Mouse (Mus musculus) CH12.LX (cell line): ENCODE data around the gene Tshz2. TPM values are rescaled to one million over a fixed set of nuclear protein-coding genes. Genes with fewer than 3 reads are reported as not detected.

Experiments
- DNase-seq: peaks from one replicate; pipeline ENCODE4 v3.0.0-alpha.2; 2013; ENCODE audit errors: extremely low read depth
- H3K27ac ChIP-seq: 2 replicates; pipeline ENCODE4 v1.5.1; 2012; ENCODE audit warnings: low read depth, mild to moderate bottlenecking, control low read depth, moderate library complexity; ENCODE audit not compliant: insufficient read depth
- H3K27me3 ChIP-seq: replicated peaks from 2 replicates; pipeline ENCODE3; 2012; ENCODE audit warnings: inconsistent platforms
- H3K36me3 ChIP-seq, 2 experiments: replicated peaks in 1 of 2; 2 replicates each; pipeline versions ENCODE3 to v1.6.1; 2012; ENCODE audit warnings: inconsistent platforms in 1 of 2, low read length in 1 of 2, mild to moderate bottlenecking in 1 of 2, mixed read lengths in 1 of 2, moderate library complexity in 1 of 2; ENCODE audit not compliant: control insufficient read depth in 1 of 2, insufficient read depth in 1 of 2
- H3K4me1 ChIP-seq, 2 experiments: 2 replicates each; pipeline ENCODE4 v1.6.1; 2012; ENCODE audit warnings: inconsistent platforms in 1 of 2, moderate library complexity in 1 of 2; ENCODE audit not compliant: insufficient read depth in 2 of 2, control insufficient read depth in 1 of 2
- H3K4me2 ChIP-seq: 2 replicates; pipeline ENCODE4 v1.6.1; 2012; ENCODE audit warnings: low read depth, mild to moderate bottlenecking, control low read depth; ENCODE audit not compliant: poor library complexity, insufficient read depth, severe bottlenecking
- H3K4me3 ChIP-seq, 3 experiments: fragments of 150-350 bp in 1 of 3; sonication (generic) in 1 of 3; replicated peaks in 1 of 3; 2 replicates each; pipeline versions ENCODE3 to v1.5.1; 2011 to 2012; ENCODE audit warnings: low read depth in 2 of 3, low read length in 2 of 3, mild to moderate bottlenecking in 2 of 3, moderate library complexity in 2 of 3, control low read depth in 1 of 3, improper control_type of control experiment in 1 of 3, inconsistent platforms in 1 of 3, mixed read lengths in 1 of 3; ENCODE audit not compliant: poor library complexity in 1 of 3
- H3K79me2 ChIP-seq: replicated peaks from 2 replicates; pipeline ENCODE4 v1.6.1; 2012; ENCODE audit warnings: mild to moderate bottlenecking, moderate library complexity; ENCODE audit not compliant: control insufficient read depth, poor library complexity, insufficient read depth, severe bottlenecking; ENCODE audit errors: extremely low read depth
- H3K9ac ChIP-seq: 2 replicates; pipeline ENCODE4 v1.6.1; 2012; ENCODE audit warnings: low read depth, mild to moderate bottlenecking, control low read depth, moderate library complexity; ENCODE audit not compliant: insufficient read depth
- H3K9me3 ChIP-seq: replicated peaks from 2 replicates; pipeline ENCODE3; 2012; ENCODE audit warnings: low read length, inconsistent platforms, mixed read lengths
- BHLHE40 ChIP-seq: IDR thresholded peaks from 2 replicates; pipeline ENCODE4 v1.6.1; 2011; ENCODE audit warnings: mild to moderate bottlenecking, low read depth, low read length, improper control_type of control experiment
- CHD2 ChIP-seq: IDR thresholded peaks from 2 replicates; pipeline ENCODE4 v1.6.1; 2011; ENCODE audit warnings: low read length, improper control_type of control experiment
- CTCF ChIP-seq, 2 experiments: IDR thresholded peaks in 1 of 2; conservative IDR thresholded peaks in 1 of 2; 2 replicates each; pipeline ENCODE4 v1.5.1; 2011 to 2012; ENCODE audit warnings: low read depth in 2 of 2, low read length in 2 of 2, improper control_type of control experiment in 1 of 2, inconsistent platforms in 1 of 2, mild to moderate bottlenecking in 1 of 2, moderate library complexity in 1 of 2
- E2F4 ChIP-seq: IDR thresholded peaks from 2 replicates; pipeline ENCODE4 v1.6.1; 2011; ENCODE audit warnings: low read depth, low read length, improper control_type of control experiment; ENCODE audit not compliant: insufficient replicate concordance
- IRF4 ChIP-seq: IDR thresholded peaks from 2 replicates; pipeline ENCODE4 v1.6.1; 2014; ENCODE audit warnings: low read depth, mild to moderate bottlenecking, inconsistent platforms, low read length, improper control_type of control experiment
- JUND ChIP-seq: conservative IDR thresholded peaks from 2 replicates; pipeline ENCODE4 v1.6.1; 2011; ENCODE audit warnings: low read depth, low read length, improper control_type of control experiment
- KAT2A ChIP-seq: IDR thresholded peaks from 2 replicates; pipeline ENCODE4 v1.6.1; 2012; ENCODE audit warnings: low read length, improper control_type of control experiment, inconsistent platforms; ENCODE audit not compliant: insufficient replicate concordance
- MAZ ChIP-seq: IDR thresholded peaks from 2 replicates; pipeline ENCODE4 v1.6.1; 2012; ENCODE audit warnings: low read depth, mild to moderate bottlenecking, inconsistent platforms, low read length, improper control_type of control experiment, moderate library complexity
- MEF2A ChIP-seq: IDR thresholded peaks from 2 replicates; pipeline ENCODE4 v1.6.1; 2014; ENCODE audit warnings: low read depth, mild to moderate bottlenecking, inconsistent platforms, low read length, improper control_type of control experiment, borderline replicate concordance
- MYC ChIP-seq: IDR thresholded peaks from 2 replicates; pipeline ENCODE4 v1.6.1; 2011; ENCODE audit warnings: low read depth, mild to moderate bottlenecking, improper control_type of control experiment, low read length
- POLR2AphosphoS2 ChIP-seq: IDR thresholded peaks from 2 replicates; pipeline ENCODE4 v1.6.1; 2011; ENCODE audit warnings: low read depth, low read length, improper control_type of control experiment
- RCOR1 ChIP-seq: conservative IDR thresholded peaks from 2 replicates; pipeline ENCODE4 v1.6.1; 2012; ENCODE audit warnings: low read depth, mild to moderate bottlenecking, inconsistent platforms, low read length, improper control_type of control experiment
- SIN3A ChIP-seq: IDR thresholded peaks from 2 replicates; pipeline ENCODE4 v1.6.1; 2012; ENCODE audit warnings: low read length, improper control_type of control experiment, inconsistent platforms
- TCF12 ChIP-seq: IDR thresholded peaks from 2 replicates; pipeline ENCODE4 v1.6.1; 2014; ENCODE audit warnings: low read depth, mild to moderate bottlenecking, inconsistent platforms, low read length, improper control_type of control experiment
- UBTF ChIP-seq: IDR thresholded peaks from 2 replicates; pipeline ENCODE4 v1.6.1; 2012; ENCODE audit warnings: low read depth, mild to moderate bottlenecking, inconsistent platforms, low read length, improper control_type of control experiment, moderate library complexity
- USF1 ChIP-seq: IDR thresholded peaks from 2 replicates; pipeline ENCODE4 v1.6.1; 2014; ENCODE audit warnings: low read depth, mild to moderate bottlenecking, inconsistent platforms, low read length, improper control_type of control experiment
- USF2 ChIP-seq: conservative IDR thresholded peaks from 2 replicates; pipeline ENCODE4 v1.6.1; 2011; ENCODE audit warnings: low read depth, low read length, improper control_type of control experiment
- ZC3H11A ChIP-seq: IDR thresholded peaks from 2 replicates; pipeline ENCODE4 v1.6.1; 2012; ENCODE audit warnings: low read depth, mild to moderate bottlenecking, inconsistent platforms, low read length, improper control_type of control experiment
- ZKSCAN1 ChIP-seq: IDR thresholded peaks from 2 replicates; pipeline ENCODE4 v1.6.1; 2012; ENCODE audit warnings: low read depth, inconsistent platforms, low read length, improper control_type of control experiment, borderline replicate concordance
- ZMIZ1 ChIP-seq: IDR thresholded peaks from 2 replicates; pipeline ENCODE4 v1.6.1; 2012; ENCODE audit warnings: low read depth, mild to moderate bottlenecking, inconsistent platforms, low read length, improper control_type of control experiment
- dilution Hi-C: fragments of 300-500 bp; cut with MboI; formaldehyde crosslinking; loops from 2 replicates; pipeline ENCODE4 v1.14.3; 2020; ENCODE audit warnings: low sequenced_read_pairs; ENCODE audit not compliant: extremely low pct_unique_long_range_greater_than_20kb, extremely low pct_ligation_motif_present
- in situ Hi-C: fragments of 300-500 bp; cut with MboI; formaldehyde crosslinking; loops from 3 replicates; pipeline ENCODE4 v1.14.3; 2019; ENCODE audit warnings: low sequenced_read_pairs, low pct_ligation_motif_present, low pct_unique_long_range_greater_than_20kb, mixed read lengths
- polyA plus RNA-seq: library from polyadenylated mRNA; unstranded; fragments of >175 nt; gene quantifications from 2 replicates; pipeline ENCODE4 v1.2.1, GENCODE M21; 2012; ENCODE audit warnings: low read depth; ENCODE audit not compliant: insufficient read length
- total RNA-seq, 2 experiments: library from RNA; depleted of rRNA; stranded (reverse); fragments of 300-350 nt in 1 of 2; fragments of >200 nt in 1 of 2; gene quantifications; 2 replicates each; pipeline ENCODE4 v1.2.3; 2012 to 2014

Tshz2 gene
- total and polyA plus RNA-seq, 3 experiments, result not detected

GRCm38 (mm10) chr2:169834602-169835001, 201.8 kb downstream of the Tshz2 start:
- Histone ChIP-seq H3K9me3 (peaks cover 87% of the 10 kb centered on the region), H3K27ac (no peak overlapping the region), H3K79me2 (no peaks in the 10 kb centered on the region), H3K4me1 (no peaks in the 10 kb centered on the region), H3K4me2 (no peak overlapping the region), H3K36me3 (no peaks in the 10 kb centered on the region), H3K4me3 (no peak overlapping the region), H3K27me3 (no peaks in the 10 kb centered on the region), H3K9ac (no peak overlapping the region)
- in situ Hi-C loops (no loop called here), dilution Hi-C loops (no loop called here)
- TF ChIP-seq TCF12 (no peak), RCOR1 (no peak), SIN3A (no peak), USF1 (no peak), BHLHE40 (no peak), JUND (no peak), MEF2A (no peak), USF2 (no peak), MYC (no peak), UBTF (no peak), KAT2A (no peak), POLR2AphosphoS2 (no peak), E2F4 (no peak), ZKSCAN1 (no peak), ZMIZ1 (no peak), IRF4 (no peak), ZC3H11A (no peak)
- DNase-seq, result no peak

GRCm38 (mm10) chr2:169837031-169837605, 204.3 kb downstream of the Tshz2 start:
- H3K9me3 ChIP-seq, result peaks cover 92% of the 10 kb centered on the region
- dilution Hi-C loops, result no loop called here

More at GRCm38 (mm10) chr2:169837031-169837605, 204.3 kb downstream of the Tshz2 start:
- H3K4me1 ChIP-seq, result no peaks in the 10 kb centered on the region
- H3K4me2 ChIP-seq, result no peak overlapping the region
- no peaks in the 10 kb centered on the region for H3K27me3 ChIP-seq
- H3K27ac ChIP-seq, result no peak overlapping the region
- no peaks in the 10 kb centered on the region for H3K79me2 ChIP-seq
- H3K4me3 ChIP-seq, result no peak overlapping the region
- in situ Hi-C loops, result no loop called here
- TF ChIP-seq MAZ (no peak), CTCF (conservative IDR thresholded peaks at IDR 0.05 in 1 of 2, IDR thresholded peaks at IDR 0.05 in 1 of 2; ENCODE audit: low read depth in 2 of 2, low read length in 2 of 2) (no peak), CHD2 (no peak)
- no peaks in the 10 kb centered on the region for H3K36me3 ChIP-seq
- no peak overlapping the region for H3K9ac ChIP-seq
- DNase-seq, result no peak
